Mouse (Mus musculus): ENCODE results near the gene Grid2. TPM values are rescaled to one million over a fixed set of nuclear protein-coding genes. Genes with fewer than 3 reads are reported as not detected.

The Grid2 gene
- polyA plus RNA-seq, 1 experiment from 2014 or later: 0.90 TPM

DNA sequence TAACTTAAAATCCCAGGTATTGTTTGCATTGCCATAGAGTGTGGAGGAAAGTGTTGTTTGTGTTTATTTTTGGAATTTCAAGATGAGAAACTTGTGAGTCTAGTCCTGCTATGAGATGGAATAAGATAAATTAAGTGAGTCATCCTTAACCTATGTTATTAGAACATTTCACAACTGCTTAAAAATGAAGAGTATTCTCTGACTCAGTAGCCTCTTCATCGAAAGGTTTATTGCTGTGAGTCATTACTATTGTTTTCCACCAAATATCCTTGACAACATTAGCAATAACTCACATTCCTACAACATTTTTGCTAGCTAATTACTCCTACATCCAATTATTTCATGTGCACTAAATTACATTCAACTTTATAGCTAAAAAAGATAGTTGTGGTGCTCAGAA lies 91.3 kb downstream of the Grid2 start:
- no peak overlapping the region for H3K27ac ChIP-seq (ENCODE audit: low read depth, low read length)
- DNase-seq (ENCODE audit: low spot score): no peak
- no peaks in the 10 kb centered on the region for H3K9me3 ChIP-seq (ENCODE audit: control insufficient read depth, low read length)
- H3K4me3 ChIP-seq (ENCODE audit: low read depth, low read length): no peak overlapping the region
- H3K27me3 ChIP-seq (ENCODE audit: control insufficient read depth, insufficient read depth, low read length): no peaks in the 10 kb centered on the region
- H3K4me1 ChIP-seq (replicated peaks; ENCODE audit: control insufficient read depth, insufficient read depth, low read length): no peaks in the 10 kb centered on the region
- WGBS: 93% methylated on average over 1 of the region's 1 CpGs
- ATAC-seq (replicated peaks; ENCODE audit: low FRiP score): no peak
- no peak overlapping the region for H3K4me2 ChIP-seq (ENCODE audit: low read depth, low read length, severe bottlenecking)
- no peak overlapping the region for H3K9ac ChIP-seq (ENCODE audit: low read length)
- no peaks in the 10 kb centered on the region for H3K36me3 ChIP-seq (ENCODE audit: control insufficient read depth, insufficient read depth, low read length)

- Histone ChIP-seq H3K9ac (ENCODE audit: low read length) (no peak overlapping the region), H3K4me3 (ENCODE audit: low read depth, low read length) (no peak overlapping the region), H3K4me1 (replicated peaks; ENCODE audit: control insufficient read depth, insufficient read depth, low read length) (no peaks in the 10 kb centered on the region), H3K27ac (ENCODE audit: low read depth, low read length) (no peak overlapping the region), H3K27me3 (ENCODE audit: control insufficient read depth, insufficient read depth, low read length) (no peaks in the 10 kb centered on the region), H3K9me3 (ENCODE audit: control insufficient read depth, low read length) (no peaks in the 10 kb centered on the region), H3K36me3 (ENCODE audit: control insufficient read depth, insufficient read depth, low read length) (no peaks in the 10 kb centered on the region), H3K4me2 (ENCODE audit: low read depth, low read length, severe bottlenecking) (no peak overlapping the region)
- ATAC-seq (replicated peaks; ENCODE audit: low FRiP score): no peak
- no peak for DNase-seq (ENCODE audit: low spot score)
- WGBS: 67% methylated on average over 1 of the region's 1 CpGs
Measured at GRCm38 (mm10) chr6:63381061-63381611, 125.5 kb downstream of the Grid2 start.

GRCm38 (mm10) chr6:63401698-63402097 lies 146.0 kb downstream of the Grid2 start:
- Histone ChIP-seq H3K4me3 (ENCODE audit: low read depth, low read length) (no peak overlapping the region), H3K27ac (ENCODE audit: low read depth, low read length) (no peak overlapping the region), H3K4me1 (replicated peaks; ENCODE audit: control insufficient read depth, insufficient read depth, low read length) (no peaks in the 10 kb centered on the region), H3K4me2 (ENCODE audit: low read depth, low read length, severe bottlenecking) (no peak overlapping the region), H3K9me3 (ENCODE audit: control insufficient read depth, low read length) (no peaks in the 10 kb centered on the region), H3K27me3 (ENCODE audit: control insufficient read depth, insufficient read depth, low read length) (no peaks in the 10 kb centered on the region), H3K9ac (ENCODE audit: low read length) (no peak overlapping the region), H3K36me3 (ENCODE audit: control insufficient read depth, insufficient read depth, low read length) (no peaks in the 10 kb centered on the region)
- WGBS: 83% methylated on average over 3 of the region's 3 CpGs
- no peak for DNase-seq (ENCODE audit: low spot score)
- no peak for ATAC-seq (replicated peaks; ENCODE audit: low FRiP score)

DNA sequence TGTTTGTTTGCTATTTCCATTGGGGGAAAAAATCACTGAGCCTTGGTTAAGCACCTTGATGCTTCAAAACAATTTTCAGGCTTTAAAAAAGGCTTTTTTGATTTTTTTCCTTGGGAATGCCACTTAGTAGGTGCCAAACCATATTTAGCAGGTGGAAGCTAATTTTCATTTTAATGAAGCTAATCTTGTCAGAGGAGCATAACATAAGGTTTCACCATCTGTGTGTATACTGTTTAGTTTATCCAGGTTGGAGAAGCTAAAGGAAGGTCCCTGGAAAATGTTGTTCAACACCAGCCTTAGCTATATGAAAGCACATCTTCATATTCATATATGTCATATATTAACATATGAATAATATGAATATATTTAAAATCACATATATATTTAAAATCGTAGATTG lies 161.9 kb downstream of the Grid2 start:
- Histone ChIP-seq H3K9ac (ENCODE audit: low read length) (no peak overlapping the region), H3K9me3 (ENCODE audit: control insufficient read depth, low read length) (no peaks in the 10 kb centered on the region), H3K36me3 (ENCODE audit: control insufficient read depth, insufficient read depth, low read length) (no peaks in the 10 kb centered on the region), H3K27ac (ENCODE audit: low read depth, low read length) (no peak overlapping the region), H3K4me3 (ENCODE audit: low read depth, low read length) (no peak overlapping the region), H3K27me3 (ENCODE audit: control insufficient read depth, insufficient read depth, low read length) (no peaks in the 10 kb centered on the region), H3K4me1 (replicated peaks; ENCODE audit: control insufficient read depth, insufficient read depth, low read length) (no peaks in the 10 kb centered on the region), H3K4me2 (ENCODE audit: low read depth, low read length, severe bottlenecking) (no peak overlapping the region)
- ATAC-seq (replicated peaks; ENCODE audit: low FRiP score): no peak
- WGBS: 82% methylated on average over 1 of the region's 1 CpGs
- no peak for DNase-seq (ENCODE audit: low spot score)

GRCm38 (mm10) chr6:63432751-63433150 lies 177.1 kb downstream of the Grid2 start:
- H3K4me1 ChIP-seq (replicated peaks; ENCODE audit: control insufficient read depth, insufficient read depth, low read length): no peaks in the 10 kb centered on the region
- ATAC-seq (replicated peaks; ENCODE audit: low FRiP score) (no peak), DNase-seq (ENCODE audit: low spot score) (no peak)
- no peak overlapping the region for H3K27ac ChIP-seq (ENCODE audit: low read depth, low read length)
- H3K27me3 ChIP-seq (ENCODE audit: control insufficient read depth, insufficient read depth, low read length): no peaks in the 10 kb centered on the region
- H3K36me3 ChIP-seq (ENCODE audit: control insufficient read depth, insufficient read depth, low read length): no peaks in the 10 kb centered on the region
- WGBS: 84% methylated on average over 2 of the region's 2 CpGs
- H3K9me3 ChIP-seq (ENCODE audit: control insufficient read depth, low read length): no peaks in the 10 kb centered on the region
- no peak overlapping the region for H3K4me2 ChIP-seq (ENCODE audit: low read depth, low read length, severe bottlenecking)
- H3K9ac ChIP-seq (ENCODE audit: low read length): no peak overlapping the region
- H3K4me3 ChIP-seq (ENCODE audit: low read depth, low read length): no peak overlapping the region

GRCm38 (mm10) chr6:63448175-63448574 lies 192.5 kb downstream of the Grid2 start:
- Histone ChIP-seq H3K9ac (ENCODE audit: low read length) (no peak overlapping the region), H3K27ac (ENCODE audit: low read depth, low read length) (no peak overlapping the region), H3K27me3 (ENCODE audit: control insufficient read depth, insufficient read depth, low read length) (no peaks in the 10 kb centered on the region), H3K9me3 (ENCODE audit: control insufficient read depth, low read length) (no peaks in the 10 kb centered on the region), H3K4me2 (ENCODE audit: low read depth, low read length, severe bottlenecking) (no peak overlapping the region), H3K4me1 (replicated peaks; ENCODE audit: control insufficient read depth, insufficient read depth, low read length) (no peaks in the 10 kb centered on the region), H3K4me3 (ENCODE audit: low read depth, low read length) (no peak overlapping the region), H3K36me3 (ENCODE audit: control insufficient read depth, insufficient read depth, low read length) (no peaks in the 10 kb centered on the region)
- ATAC-seq (replicated peaks; ENCODE audit: low FRiP score) (no peak), DNase-seq (ENCODE audit: low spot score) (no peak)
- 87% methylated on average over 2 of the region's 2 CpGs for WGBS

- 83% methylated on average over 1 of the region's 1 CpGs for WGBS
- no peak for ATAC-seq (replicated peaks; ENCODE audit: low FRiP score)
- no peak overlapping the region for H3K27ac ChIP-seq (ENCODE audit: low read depth, low read length)
Measured at GRCm38 (mm10) chr6:63482141-63482540, 226.5 kb downstream of the Grid2 start.

DNA sequence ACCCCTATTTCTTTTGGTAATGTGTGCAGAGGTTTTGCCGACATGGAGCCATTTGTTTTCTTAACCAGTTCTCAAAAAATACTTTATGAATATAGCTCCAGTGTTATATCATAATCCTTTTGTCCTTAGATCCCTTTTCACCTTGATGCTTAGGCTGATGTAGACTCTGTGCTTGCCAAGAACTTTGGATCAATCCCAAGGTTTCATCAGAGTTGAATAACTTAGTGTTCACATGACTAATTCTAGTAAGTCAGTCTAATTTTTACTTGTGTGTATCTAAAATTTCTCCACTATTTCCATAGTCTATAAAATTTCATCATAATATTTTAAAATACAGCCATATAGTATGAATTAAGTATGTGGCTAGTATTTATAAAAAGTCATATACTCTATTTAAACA lies 259.3 kb downstream of the Grid2 start:
- Histone ChIP-seq H3K9ac (ENCODE audit: low read length) (no peak overlapping the region), H3K9me3 (ENCODE audit: control insufficient read depth, low read length) (no peaks in the 10 kb centered on the region), H3K27ac (ENCODE audit: low read depth, low read length) (no peak overlapping the region), H3K27me3 (ENCODE audit: control insufficient read depth, insufficient read depth, low read length) (no peaks in the 10 kb centered on the region), H3K4me1 (replicated peaks; ENCODE audit: control insufficient read depth, insufficient read depth, low read length) (no peaks in the 10 kb centered on the region), H3K4me3 (ENCODE audit: low read depth, low read length) (no peak overlapping the region), H3K4me2 (ENCODE audit: low read depth, low read length, severe bottlenecking) (no peak overlapping the region), H3K36me3 (ENCODE audit: control insufficient read depth, insufficient read depth, low read length) (no peaks in the 10 kb centered on the region)
- no peak for ATAC-seq (replicated peaks; ENCODE audit: low FRiP score)
- WGBS: 88% methylated on average over 1 of the region's 1 CpGs
- no peak for DNase-seq (ENCODE audit: low spot score)

More at GRCm38 (mm10) chr6:63482141-63482540, 226.5 kb downstream of the Grid2 start:
- Histone ChIP-seq H3K9me3 (ENCODE audit: control insufficient read depth, low read length) (no peaks in the 10 kb centered on the region), H3K4me1 (replicated peaks; ENCODE audit: control insufficient read depth, insufficient read depth, low read length) (no peaks in the 10 kb centered on the region), H3K27me3 (ENCODE audit: control insufficient read depth, insufficient read depth, low read length) (no peaks in the 10 kb centered on the region), H3K36me3 (ENCODE audit: control insufficient read depth, insufficient read depth, low read length) (no peaks in the 10 kb centered on the region), H3K4me3 (ENCODE audit: low read depth, low read length) (no peak overlapping the region), H3K4me2 (ENCODE audit: low read depth, low read length, severe bottlenecking) (no peak overlapping the region), H3K9ac (ENCODE audit: low read length) (no peak overlapping the region)
- no peak for DNase-seq (ENCODE audit: low spot score)

- Histone ChIP-seq H3K27me3 (ENCODE audit: control insufficient read depth, insufficient read depth, low read length) (no peaks in the 10 kb centered on the region), H3K4me2 (ENCODE audit: low read depth, low read length, severe bottlenecking) (no peak overlapping the region), H3K4me3 (ENCODE audit: low read depth, low read length) (no peak overlapping the region), H3K36me3 (ENCODE audit: control insufficient read depth, insufficient read depth, low read length) (no peaks in the 10 kb centered on the region), H3K9ac (ENCODE audit: low read length) (no peak overlapping the region), H3K4me1 (replicated peaks; ENCODE audit: control insufficient read depth, insufficient read depth, low read length) (no peaks in the 10 kb centered on the region), H3K27ac (ENCODE audit: low read depth, low read length) (no peak overlapping the region), H3K9me3 (ENCODE audit: control insufficient read depth, low read length) (no peaks in the 10 kb centered on the region)
- 86% methylated on average over 6 of the region's 6 CpGs for WGBS
- no peak for ATAC-seq (replicated peaks; ENCODE audit: low FRiP score)
- DNase-seq (ENCODE audit: low spot score): no peak
Measured at GRCm38 (mm10) chr6:63515957-63516356, 260.3 kb downstream of the Grid2 start.

Data from forebrain, embryonic 11.5 days (tissue).